Mouse (Mus musculus) stomach, postnatal 0 days (tissue): Measurements from ENCODE around the gene Mgat5b. TPM values are rescaled to one million over a fixed set of nuclear protein-coding genes. Genes with fewer than 3 reads are reported as not detected.

Experiments
- ATAC-seq: fragments of 200-750 bp; cut with Nextera tagmentation; 2 replicates; pipeline ENCODE4 v1.8.0; 2017; ENCODE audit not compliant: low FRiP score, low TSS enrichment
- DNase-seq: peaks from one replicate; pipeline ENCODE4 v3.0.0-alpha.2; 2016; ENCODE audit warnings: low spot score
- H3K27ac ChIP-seq: fragments of 300-500 bp; sonication (generic); replicated peaks from 2 replicates; pipeline ENCODE4 v1.5.1; 2014; ENCODE audit warnings: mild to moderate bottlenecking, control low read depth
- H3K27me3 ChIP-seq: fragments of 300-500 bp; sonication (generic); 2 replicates; pipeline ENCODE4 v1.6.1; 2014; ENCODE audit warnings: low read length; ENCODE audit not compliant: control insufficient read depth, insufficient read depth
- H3K36me3 ChIP-seq: fragments of 300-500 bp; sonication (generic); 2 replicates; pipeline ENCODE4 v1.6.1; 2014; ENCODE audit warnings: low read length, mixed read lengths; ENCODE audit not compliant: control insufficient read depth, insufficient read depth
- H3K4me1 ChIP-seq: fragments of 300-500 bp; sonication (generic); replicated peaks from 2 replicates; pipeline ENCODE4 v1.6.1; 2014; ENCODE audit warnings: antibody characterized with exemption; ENCODE audit not compliant: control insufficient read depth, insufficient read depth
- H3K4me2 ChIP-seq: fragments of 300-500 bp; sonication (generic); replicated peaks from 2 replicates; pipeline ENCODE4 v1.6.1; 2014; ENCODE audit warnings: low read depth, mild to moderate bottlenecking, control low read depth, moderate library complexity
- H3K4me3 ChIP-seq: fragments of 300-500 bp; sonication (generic); 2 replicates; pipeline ENCODE4 v1.5.1; 2014; ENCODE audit warnings: low read depth, low read length, control low read depth
- H3K9ac ChIP-seq: fragments of 300-500 bp; sonication (generic); 2 replicates; pipeline ENCODE4 v1.6.1; 2014; ENCODE audit warnings: mild to moderate bottlenecking, low read length, control low read depth, mixed read lengths
- H3K9me3 ChIP-seq: fragments of 300-500 bp; sonication (generic); 2 replicates; pipeline ENCODE4 v1.6.1; 2016; ENCODE audit warnings: low read length; ENCODE audit not compliant: control insufficient read depth
- CTCF ChIP-seq: IDR thresholded peaks from 2 replicates; pipeline ENCODE4 v1.5.1; 2016; ENCODE audit warnings: antibody characterized with exemption, low read depth, mild to moderate bottlenecking, moderate library complexity
- EP300 ChIP-seq: optimal IDR thresholded peaks from 2 replicates; pipeline ENCODE3; 2016; ENCODE audit warnings: antibody characterized with exemption
- WGBS: fragments of 180-500 bp; shearing (Covaris S2); extraction: QIAGEN DNeasy Blood & Tissue Kit; methylation state at CpG from one replicate; pipeline ENCODE4 v1.1.7; 2014; 5-methylcytosine and 5-hydroxymethylcytosine counted together
- polyA plus RNA-seq: library from polyadenylated mRNA; unstranded; fragments of >200 nt; fragmentation: Nextera tagmentation; extraction: Ambion mirVana; gene quantifications from 2 replicates; pipeline ENCODE4 v1.2.1, GENCODE M21; 2015

Gene Mgat5b
- polyA plus RNA-seq, 1 experiment from 2014 or later, result 0.30 TPM

DNA sequence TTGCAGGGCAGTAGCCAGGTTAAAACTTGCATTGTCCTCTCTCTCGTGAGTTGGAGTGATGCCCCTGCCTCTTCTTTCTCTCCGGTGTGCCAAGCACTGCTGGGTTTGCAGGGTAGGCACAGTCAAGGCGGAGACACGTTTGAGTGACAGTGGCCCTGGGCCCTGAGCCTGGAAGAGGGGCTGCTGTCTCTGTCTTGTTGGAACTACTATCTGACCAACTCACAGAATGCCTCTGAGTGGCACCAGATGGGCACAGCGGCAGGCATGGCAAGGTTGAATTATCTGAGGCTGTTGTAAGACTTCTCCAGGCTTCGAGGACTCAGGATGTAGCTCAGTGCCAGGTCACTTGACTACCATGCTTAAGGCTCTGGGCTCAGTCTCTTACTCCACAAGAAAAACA is 9.4 kb downstream of the Mgat5b start:
- DNase-seq (no peak), ATAC-seq (no peak)
- TF ChIP-seq CTCF, result no peak
- no peak for TF ChIP-seq EP300
- Histone ChIP-seq H3K9ac (no peak overlapping the region), H3K27ac (no peak overlapping the region), H3K4me2 (no peak overlapping the region), H3K9me3 (no peaks in the 10 kb centered on the region), H3K36me3 (no peaks in the 10 kb centered on the region), H3K4me3 (no peak overlapping the region), H3K27me3 (no peaks in the 10 kb centered on the region), H3K4me1 (no peaks in the 10 kb centered on the region)
- WGBS, result 84% methylated on average over 6 of the region's 6 CpGs

GRCm38 (mm10) chr11:116934862-116935261 is 16.2 kb downstream of the Mgat5b start:
- Histone ChIP-seq H3K36me3 (no peaks in the 10 kb centered on the region), H3K9me3 (no peaks in the 10 kb centered on the region), H3K27ac (no peak overlapping the region), H3K4me1 (no peaks in the 10 kb centered on the region), H3K9ac (no peak overlapping the region), H3K27me3 (no peaks in the 10 kb centered on the region), H3K4me2 (no peak overlapping the region), H3K4me3 (no peak overlapping the region)
- no peak for ATAC-seq
- no peak for DNase-seq
- no peak for TF ChIP-seq EP300
- TF ChIP-seq CTCF, result no peak
- WGBS, result 64% methylated on average over 5 of the region's 5 CpGs

GRCm38 (mm10) chr11:116935354-116935753 is 16.7 kb downstream of the Mgat5b start:
- no peak for DNase-seq
- ATAC-seq, result no peak

DNA sequence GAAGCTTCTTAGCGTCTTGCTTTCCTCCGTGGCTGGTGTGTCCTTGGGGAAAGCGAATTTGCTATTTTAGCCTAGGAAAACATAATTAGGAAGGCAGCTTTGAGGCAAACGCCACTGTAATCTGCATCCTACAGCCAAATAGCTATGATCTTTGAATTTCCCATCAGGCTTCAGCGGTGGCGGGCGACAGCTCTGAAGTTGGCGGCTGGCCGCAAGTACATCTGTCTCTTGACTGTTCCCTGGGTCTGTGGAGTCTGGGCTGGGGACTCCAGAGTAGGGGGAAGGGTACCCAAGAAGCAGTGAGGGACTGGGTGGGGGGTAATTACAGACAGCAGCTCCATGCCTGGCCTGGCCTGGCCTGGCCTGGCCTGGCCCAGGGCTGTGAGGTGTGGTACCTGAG is 17.3 kb downstream of the Mgat5b start:
- Histone ChIP-seq H3K4me2 (no peak overlapping the region), H3K27ac (no peak overlapping the region), H3K9ac (no peak overlapping the region), H3K9me3 (no peaks in the 10 kb centered on the region), H3K36me3 (no peaks in the 10 kb centered on the region), H3K4me1 (no peaks in the 10 kb centered on the region), H3K27me3 (no peaks in the 10 kb centered on the region), H3K4me3 (no peak overlapping the region)
- no peak for TF ChIP-seq CTCF
- no peak for TF ChIP-seq EP300
- ATAC-seq, result no peak
- WGBS, result 70% methylated on average over 9 of the region's 9 CpGs
- no peak for DNase-seq

More at GRCm38 (mm10) chr11:116935354-116935753, 16.7 kb downstream of the Mgat5b start:
- Histone ChIP-seq H3K27ac (no peak overlapping the region), H3K36me3 (no peaks in the 10 kb centered on the region), H3K9ac (no peak overlapping the region), H3K9me3 (no peaks in the 10 kb centered on the region), H3K4me3 (no peak overlapping the region), H3K4me1 (no peaks in the 10 kb centered on the region), H3K27me3 (no peaks in the 10 kb centered on the region), H3K4me2 (no peak overlapping the region)
- TF ChIP-seq EP300 (no peak), CTCF (no peak)
- WGBS, result 30% methylated on average over 8 of the region's 9 CpGs

DNA sequence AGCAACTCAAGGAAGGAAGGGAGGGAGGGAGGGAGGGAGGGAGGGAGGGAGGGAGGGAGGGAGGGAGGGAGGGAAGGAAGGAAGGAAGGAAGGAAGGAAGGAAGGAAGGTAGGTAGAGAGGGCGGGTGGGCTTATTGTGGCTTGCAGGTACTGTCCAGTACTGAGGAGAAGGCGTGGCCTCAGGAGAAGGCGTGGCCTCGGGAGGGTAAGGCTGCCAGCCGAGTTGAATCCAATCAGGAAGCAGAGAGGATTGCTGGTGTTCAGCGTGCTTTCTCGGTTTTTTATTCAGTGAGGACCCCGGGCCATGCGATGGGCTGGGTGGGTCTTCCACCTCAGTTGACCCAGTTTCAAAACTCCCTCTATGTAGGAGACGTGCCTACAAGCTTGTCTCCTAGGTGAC is 18.5 kb downstream of the Mgat5b start:
- H3K9ac ChIP-seq, result no peak overlapping the region
- no peak overlapping the region for H3K27ac ChIP-seq
- H3K36me3 ChIP-seq, result no peaks in the 10 kb centered on the region
- H3K27me3 ChIP-seq, result no peaks in the 10 kb centered on the region
- H3K4me3 ChIP-seq, result no peak overlapping the region
- H3K4me2 ChIP-seq, result no peak overlapping the region
- ATAC-seq, result no peak
- no peak for TF ChIP-seq EP300
- TF ChIP-seq CTCF, result no peak
- H3K4me1 ChIP-seq, result no peaks in the 10 kb centered on the region
- 35% methylated on average over 10 of the region's 10 CpGs for WGBS
- peak; percentile 40 for DNase-seq
- no peaks in the 10 kb centered on the region for H3K9me3 ChIP-seq

GRCm38 (mm10) chr11:116940088-116940855 is 21.6 kb downstream of the Mgat5b start:
- TF ChIP-seq EP300 (no peak), CTCF (no peak)
- 0 out of 2 replicates have a peak overlapping the region, but pooled peaks have one; percentile 13 for H3K4me3 ChIP-seq
- no peaks in the 10 kb centered on the region for H3K9me3 ChIP-seq
- ATAC-seq (peak; percentile 58), DNase-seq (no peak)
- H3K4me2 ChIP-seq, result peak overlapping the region; percentile 44
- WGBS, result 6% methylated on average over 20 of the region's 20 CpGs
- 0 out of 2 replicates have a peak overlapping the region, but pooled peaks have one; percentile 23 for H3K9ac ChIP-seq
- H3K4me1 ChIP-seq, result no peaks in the 10 kb centered on the region
- no peaks in the 10 kb centered on the region for H3K36me3 ChIP-seq
- H3K27ac ChIP-seq, result no peak overlapping the region
- H3K27me3 ChIP-seq, result no peaks in the 10 kb centered on the region
